Mouse (Mus musculus) forebrain, embryonic 14.5 days (tissue): ENCODE measurements around the gene Copg1. TPM values are rescaled to one million over a fixed set of nuclear protein-coding genes. Genes with fewer than 3 reads are reported as not detected.

ENCODE experiments used
- ATAC-seq: fragments of 200-750 bp; cut with Nextera tagmentation; 2 replicates; pipeline ENCODE4 v1.8.0; 2017; ENCODE audit warnings: mild to moderate bottlenecking, moderate library complexity
- DNase-seq: peaks from one replicate; pipeline ENCODE4 v3.0.0-alpha.2; 2015; ENCODE audit warnings: low spot score
- H3K27ac ChIP-seq: fragments of 300-500 bp; sonication (generic); 2 replicates; pipeline ENCODE4 v1.5.1; 2014; ENCODE audit warnings: low read depth, mild to moderate bottlenecking, control low read depth, low read length, moderate library complexity
- H3K27me3 ChIP-seq: fragments of 300-500 bp; sonication (generic); replicated peaks from 2 replicates; pipeline ENCODE4 v1.6.1; 2014; ENCODE audit warnings: low read length, control low read depth, mixed read lengths; ENCODE audit not compliant: control insufficient read depth, insufficient read depth
- H3K36me3 ChIP-seq: fragments of 300-500 bp; sonication (generic); 2 replicates; pipeline ENCODE4 v1.6.1; 2014; ENCODE audit warnings: low read length, control low read depth; ENCODE audit not compliant: control insufficient read depth, insufficient read depth
- H3K4me1 ChIP-seq: fragments of 300-500 bp; sonication (generic); 2 replicates; pipeline ENCODE4 v1.6.1; 2014; ENCODE audit warnings: antibody characterized with exemption, low read length, control low read depth; ENCODE audit not compliant: control insufficient read depth, insufficient read depth
- H3K4me2 ChIP-seq: fragments of 300-500 bp; sonication (generic); 2 replicates; pipeline ENCODE4 v1.6.1; 2014; ENCODE audit warnings: mild to moderate bottlenecking, control low read depth, low read length
- H3K4me3 ChIP-seq: fragments of 300-500 bp; sonication (generic); 2 replicates; pipeline ENCODE4 v1.5.1; 2014; ENCODE audit warnings: low read depth, low read length, control low read depth
- H3K9ac ChIP-seq: fragments of 300-500 bp; sonication (generic); 2 replicates; pipeline ENCODE4 v1.6.1; 2014; ENCODE audit warnings: mild to moderate bottlenecking, low read length, control low read depth, moderate library complexity
- H3K9me3 ChIP-seq: fragments of 300-500 bp; sonication (generic); replicated peaks from 2 replicates; pipeline ENCODE4 v1.6.1; 2016; ENCODE audit warnings: low read length, control low read depth, mixed read lengths; ENCODE audit not compliant: control insufficient read depth
- WGBS: fragments of 180-500 bp; shearing (Covaris S2); extraction: QIAGEN DNeasy Blood & Tissue Kit; methylation state at CpG from one replicate; pipeline ENCODE4 v1.1.7; 2014; 5-methylcytosine and 5-hydroxymethylcytosine counted together
- polyA plus RNA-seq: library from polyadenylated mRNA; unstranded; fragments of >200 nt; fragmentation: Nextera tagmentation; extraction: Ambion mirVana; gene quantifications from 2 replicates; pipeline ENCODE4 v1.2.1, GENCODE M21; 2014

Gene Copg1
- polyA plus RNA-seq, 1 experiment from 2014 or later, result 148 TPM

GRCm38 (mm10) chr6:87870440-87870839 is 17.2 kb upstream of the Copg1 start:
- H3K4me2 ChIP-seq, result no peak overlapping the region
- ATAC-seq (no peak), DNase-seq (no peak)
- H3K27me3 ChIP-seq, result no peaks in the 10 kb centered on the region
- no peak overlapping the region for H3K27ac ChIP-seq
- H3K36me3 ChIP-seq, result no peaks in the 10 kb centered on the region
- H3K9ac ChIP-seq, result no peak overlapping the region
- H3K4me3 ChIP-seq, result no peak overlapping the region
- H3K4me1 ChIP-seq, result no peaks in the 10 kb centered on the region
- no peaks in the 10 kb centered on the region for H3K9me3 ChIP-seq
- 69% methylated on average over 1 of the region's 1 CpGs for WGBS

GRCm38 (mm10) chr6:87871240-87871639 is 16.4 kb upstream of the Copg1 start:
- Histone ChIP-seq H3K9ac (no peak overlapping the region), H3K27ac (no peak overlapping the region), H3K4me1 (no peaks in the 10 kb centered on the region), H3K36me3 (no peaks in the 10 kb centered on the region), H3K4me2 (no peak overlapping the region), H3K4me3 (no peak overlapping the region), H3K27me3 (no peaks in the 10 kb centered on the region), H3K9me3 (no peaks in the 10 kb centered on the region)
- ATAC-seq (no peak), DNase-seq (no peak)
- 85% methylated on average over 7 of the region's 7 CpGs for WGBS

- 62% methylated on average over 1 of the region's 1 CpGs for WGBS
Measured at GRCm38 (mm10) chr6:87873104-87873503, 14.5 kb upstream of the Copg1 start.

GRCm38 (mm10) chr6:87873963-87874362 is 13.7 kb upstream of the Copg1 start:
- Histone ChIP-seq H3K27ac (no peak overlapping the region), H3K4me1 (no peaks in the 10 kb centered on the region), H3K9me3 (no peaks in the 10 kb centered on the region), H3K27me3 (no peaks in the 10 kb centered on the region), H3K9ac (no peak overlapping the region), H3K36me3 (no peaks in the 10 kb centered on the region), H3K4me2 (no peak overlapping the region), H3K4me3 (no peak overlapping the region)
- 87% methylated on average over 2 of the region's 2 CpGs for WGBS
- no peak for ATAC-seq
- no peak for DNase-seq

More at GRCm38 (mm10) chr6:87873104-87873503, 14.5 kb upstream of the Copg1 start:
- no peak for DNase-seq
- Histone ChIP-seq H3K9me3 (no peaks in the 10 kb centered on the region), H3K4me1 (no peaks in the 10 kb centered on the region), H3K36me3 (no peaks in the 10 kb centered on the region), H3K4me3 (no peak overlapping the region), H3K4me2 (no peak overlapping the region), H3K27ac (no peak overlapping the region), H3K27me3 (no peaks in the 10 kb centered on the region), H3K9ac (no peak overlapping the region)
- ATAC-seq, result no peak

- ATAC-seq, result no peak
- WGBS, result 80% methylated on average over 1 of the region's 1 CpGs
- H3K4me2 ChIP-seq, result no peak overlapping the region
Measured at GRCm38 (mm10) chr6:87875083-87875482, 12.5 kb upstream of the Copg1 start.

GRCm38 (mm10) chr6:87875562-87875961 is 12.1 kb upstream of the Copg1 start:
- H3K27ac ChIP-seq, result no peak overlapping the region
- no peaks in the 10 kb centered on the region for H3K9me3 ChIP-seq

More at GRCm38 (mm10) chr6:87875083-87875482, 12.5 kb upstream of the Copg1 start:
- no peaks in the 10 kb centered on the region for H3K27me3 ChIP-seq
- no peaks in the 10 kb centered on the region for H3K4me1 ChIP-seq
- no peaks in the 10 kb centered on the region for H3K36me3 ChIP-seq
- no peak for DNase-seq
- H3K27ac ChIP-seq, result no peak overlapping the region
- H3K4me3 ChIP-seq, result no peak overlapping the region
- no peak overlapping the region for H3K9ac ChIP-seq
- no peaks in the 10 kb centered on the region for H3K9me3 ChIP-seq

GRCm38 (mm10) chr6:87876068-87876643 is 11.5 kb upstream of the Copg1 start:
- Histone ChIP-seq H3K9me3 (no peaks in the 10 kb centered on the region), H3K27me3 (no peaks in the 10 kb centered on the region), H3K4me3 (no peak overlapping the region), H3K27ac (no peak overlapping the region), H3K4me1 (no peaks in the 10 kb centered on the region), H3K36me3 (no peaks in the 10 kb centered on the region), H3K9ac (no peak overlapping the region), H3K4me2 (no peak overlapping the region)
- WGBS, result 80% methylated on average over 13 of the region's 13 CpGs
- ATAC-seq (no peak), DNase-seq (no peak)

More at GRCm38 (mm10) chr6:87875562-87875961, 12.1 kb upstream of the Copg1 start:
- H3K9ac ChIP-seq, result no peak overlapping the region
- WGBS, result 94% methylated on average over 7 of the region's 7 CpGs
- no peaks in the 10 kb centered on the region for H3K4me1 ChIP-seq
- H3K27me3 ChIP-seq, result no peaks in the 10 kb centered on the region
- ATAC-seq (no peak), DNase-seq (no peak)
- no peak overlapping the region for H3K4me3 ChIP-seq
- H3K4me2 ChIP-seq, result no peak overlapping the region
- H3K36me3 ChIP-seq, result no peaks in the 10 kb centered on the region

GRCm38 (mm10) chr6:87879010-87879409 is 8.6 kb upstream of the Copg1 start:
- no peak overlapping the region for H3K4me2 ChIP-seq
- no peaks in the 10 kb centered on the region for H3K4me1 ChIP-seq
- no peak overlapping the region for H3K9ac ChIP-seq
- H3K27ac ChIP-seq, result no peak overlapping the region
- no peaks in the 10 kb centered on the region for H3K36me3 ChIP-seq
- no peak for ATAC-seq
- DNase-seq, result no peak
- H3K27me3 ChIP-seq, result no peaks in the 10 kb centered on the region
- H3K9me3 ChIP-seq, result no peaks in the 10 kb centered on the region
- 68% methylated on average over 4 of the region's 4 CpGs for WGBS
- H3K4me3 ChIP-seq, result no peak overlapping the region

- Histone ChIP-seq H3K27me3 (no peaks in the 10 kb centered on the region), H3K27ac (no peak overlapping the region), H3K4me3 (no peak overlapping the region), H3K36me3 (no peaks in the 10 kb centered on the region), H3K4me1 (no peaks in the 10 kb centered on the region), H3K9me3 (no peaks in the 10 kb centered on the region), H3K4me2 (no peak overlapping the region), H3K9ac (no peak overlapping the region)
- DNase-seq (no peak), ATAC-seq (no peak)
- WGBS, result 80% methylated on average over 3 of the region's 3 CpGs
Measured at GRCm38 (mm10) chr6:87879628-87880027, 8.0 kb upstream of the Copg1 start.
